In the genomic region with DNA sequence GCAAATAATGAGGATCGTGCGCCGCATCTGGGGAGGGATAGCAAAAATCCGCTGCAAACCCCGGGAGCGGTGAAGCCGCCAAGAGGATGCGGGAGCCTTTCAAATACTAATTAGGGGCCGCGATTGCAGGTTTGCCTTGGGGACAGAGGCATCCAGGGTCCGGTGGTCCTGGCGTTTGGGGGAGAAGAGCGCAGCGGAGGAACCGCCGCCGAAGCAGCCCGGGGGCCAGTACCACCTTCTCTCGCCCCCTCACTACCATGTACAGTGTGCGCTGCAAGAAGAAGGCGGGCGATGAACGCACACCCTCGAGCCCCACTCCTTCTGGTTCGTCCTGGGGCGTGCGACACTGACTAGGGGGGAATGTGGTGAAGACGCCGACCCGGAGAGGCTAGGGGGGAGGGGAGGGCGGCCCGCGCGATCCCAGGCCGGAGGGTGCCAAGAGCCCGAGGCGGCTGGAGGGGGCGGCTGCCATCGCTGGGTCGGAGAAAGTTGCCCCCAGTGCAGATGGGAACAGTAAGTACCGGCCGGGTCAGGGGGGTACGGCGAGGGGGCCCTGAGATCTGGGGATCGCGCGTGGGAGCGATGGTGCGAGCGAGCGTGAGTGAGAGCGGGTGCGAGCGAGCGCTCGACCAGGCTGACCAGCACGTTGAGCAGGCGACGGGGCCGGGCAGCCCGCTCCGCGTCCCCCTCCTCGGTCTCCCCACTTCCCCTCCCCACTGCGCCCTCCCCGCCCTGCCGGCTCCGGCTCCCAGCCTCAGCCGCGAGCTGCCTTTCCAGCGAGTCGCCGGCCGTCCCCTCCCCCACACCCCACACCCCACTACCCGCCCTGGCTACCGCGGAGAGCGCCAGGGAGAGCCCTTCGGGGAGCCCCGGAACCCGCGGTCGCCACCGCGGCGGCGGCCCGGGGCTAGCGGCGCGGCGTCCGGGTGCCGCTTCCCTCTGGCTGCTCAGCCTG, we compare ENCODE assay signal across 9 mouse cellular contexts. TPM values are rescaled to one million over a fixed set of nuclear protein-coding genes. Genes with fewer than 3 reads are reported as not detected.
DNase-seq lines count a peak whose midpoint lies in the region; ATAC-seq and TF ChIP-seq lines count a peak whose summit lies in the region.
"Had no signal": no experiment of that assay in that cellular context is flagged by ENCODE, and none has a peak within 500 bp of the region (broad histone marks: within the 10 kb centered on the region; RNA-seq: fewer than 3 reads in every experiment).

No protein-coding gene starts in this region.

- H3K9ac ChIP-seq in embryonic facial prominence, embryonic 11.5 days (replicated peaks; ENCODE audit: low read length), result peak overlapping the region; percentile 80
- H3K9ac ChIP-seq in midbrain, embryonic 15.5 days, result peak overlapping the region; percentile 96

- peak overlapping the region; percentile 83 for H3K27ac ChIP-seq in embryonic facial prominence, embryonic 11.5 days (replicated peaks; ENCODE audit: low read depth, low read length)
- peak overlapping the region; percentile 99 for H3K27ac ChIP-seq in left cerebral cortex, adult 2 months
- peak overlapping the region; percentile 98 for H3K27ac ChIP-seq in midbrain, embryonic 15.5 days

- no peak for TF ChIP-seq CTCF in left cerebral cortex, adult 2 months (IDR thresholded peaks at IDR 0.05)

- DNase-seq in adrenal gland, postnatal 14 days, result peak; percentile 42
- no peak for DNase-seq in adrenal gland, adult 18-20 months (ENCODE audit: low spot score in 2 of 2)
- peak; percentile 46 for DNase-seq in R1 (ENCODE audit: low read depth, low spot score)
- peak; percentile 68 for DNase-seq in embryonic facial prominence, embryonic 11.5 days (ENCODE audit: low spot score)
- peak; percentile 28 for DNase-seq in heart, postnatal 4 days
- peak; percentile 58 to 67 for DNase-seq in left cerebral cortex, adult 2 months (ENCODE audit: extremely low spot score in 1 of 2, low spot score in 2 of 2)

- peaks cover 6% of the 10 kb centered on the region; the same call in 1 of the 2 replicates for H3K27me3 ChIP-seq in embryonic facial prominence, embryonic 11.5 days (ENCODE audit: control insufficient read depth, insufficient read depth, low read length)
- H3K27me3 ChIP-seq in midbrain, embryonic 15.5 days (replicated peaks), result no peaks in the 10 kb centered on the region

- H3K9me3 ChIP-seq in embryonic facial prominence, embryonic 11.5 days (replicated peaks; ENCODE audit: control insufficient read depth, low read length), result no peaks in the 10 kb centered on the region
- H3K9me3 ChIP-seq in midbrain, embryonic 15.5 days, result no peaks in the 10 kb centered on the region

- H3K36me3 ChIP-seq in embryonic facial prominence, embryonic 11.5 days (replicated peaks; ENCODE audit: control insufficient read depth, insufficient read depth, low read depth, low read length), result no peaks in the 10 kb centered on the region
- H3K36me3 ChIP-seq in midbrain, embryonic 15.5 days (replicated peaks), result no peaks in the 10 kb centered on the region

- H3K4me1 ChIP-seq in embryonic facial prominence, embryonic 11.5 days (ENCODE audit: control insufficient read depth, insufficient read depth, low read length), result no peaks in the 10 kb centered on the region
- H3K4me1 ChIP-seq in midbrain, embryonic 15.5 days, result peaks cover 10% of the 10 kb centered on the region

- intact Hi-C loops in left cerebral cortex, adult 2 months (cut with DNase I), result loop anchor here (5.0 to 10.0 kb wide), 4 partner anchors 191 to 1219 kb away; no protein-coding TSS in a partner anchor

- WGBS in embryonic facial prominence, embryonic 11.5 days, result under 1% methylated on average over 69 of the region's 94 CpGs
- WGBS in midbrain, embryonic 15.5 days, result under 1% methylated on average over 87 of the region's 94 CpGs

- peak; percentile 80 for ATAC-seq in embryonic facial prominence, embryonic 11.5 days (replicated peaks; ENCODE audit: insufficient number of reproducible peaks, low FRiP score, low TSS enrichment, low read depth)
- peak; percentile 85 for ATAC-seq in midbrain, embryonic 15.5 days (replicated peaks)
- no peak for ATAC-seq in CD4-positive, CD25-positive, alpha-beta regulatory T cell, adult 4 months

- H3K4me2 ChIP-seq in embryonic facial prominence, embryonic 11.5 days (ENCODE audit: low read depth, low read length), result peak overlapping the region; percentile 88
- H3K4me2 ChIP-seq in midbrain, embryonic 15.5 days, result peak overlapping the region; percentile 72

- H3K4me3 ChIP-seq in embryonic facial prominence, embryonic 11.5 days (ENCODE audit: low read depth, low read length), result peak overlapping the region; percentile 65
- peak overlapping the region; percentile 87 for H3K4me3 ChIP-seq in left cerebral cortex, adult 2 months
- peak overlapping the region; percentile 92 for H3K4me3 ChIP-seq in midbrain, embryonic 15.5 days

RNA-seq across cellular contexts. Expression of a gene that starts 0.6 kb away (rescaled TPM):
- 0.37 and 0.83 TPM in 2 replicates for total RNA-seq in adrenal gland, postnatal 14 days (2021)
- total RNA-seq in adrenal gland, adult 18-20 months (2021), result under 1 TPM; 0.32 to 0.36 TPM
- polyA plus RNA-seq in embryonic facial prominence, embryonic 11.5 days (2014; fragmentation: Nextera tagmentation; extraction: Ambion mirVana), result 8.5 and 9.8 TPM in 2 replicates
- total RNA-seq in heart, postnatal 4 days (2021), result under 1 TPM; 0.38 to 0.41 TPM
- total RNA-seq in left cerebral cortex, adult 2 months (2021), result 10 to 100 TPM; 73.7 to 87.0 TPM
- polyA plus RNA-seq in midbrain, embryonic 15.5 days (2015; fragmentation: Nextera tagmentation; extraction: Ambion mirVana), result 31.8 and 35.1 TPM in 2 replicates
- not detected for polyA plus RNA-seq in CD4-positive, CD25-positive, alpha-beta regulatory T cell, adult 4 months (2017; shearing (Covaris generic))
- total RNA-seq: hematopoietic stem cell, adult 5-6 weeks had no signal

Comparison
In these comparisons a context has a peak if more than half of its experiments do, and no peak if none do; other contexts are left out.
1. DNase-seq: peak in adrenal gland, postnatal 14 days (single experiment), R1 (single experiment), embryonic facial prominence, embryonic 11.5 days (single experiment), heart, postnatal 4 days (single experiment) and left cerebral cortex, adult 2 months (2 of 2); none in adrenal gland, adult 18-20 months (0 of 2).
2. RNA of a gene that starts 0.6 kb away (total RNA-seq): 73.7 to 87.0 TPM in left cerebral cortex, adult 2 months; 0.38 to 0.41 TPM in heart, postnatal 4 days, 0.37 to 0.83 TPM in adrenal gland, postnatal 14 days and 0.32 to 0.36 TPM in adrenal gland, adult 18-20 months; every median in the first group is over 10 times any median in the second.
3. Peak in every context shown above with its lines, with median percentiles within 50 percentile points of each other: H3K27ac ChIP-seq and H3K4me3 ChIP-seq.